Mouse (Mus musculus) spleen, adult 2 months (tissue): Measurements from ENCODE around the gene Exoc4. TPM values are rescaled to one million over a fixed set of nuclear protein-coding genes. Genes with fewer than 3 reads are reported as not detected.

Source experiments
- DNase-seq, 2 experiments: peaks; one replicate each; pipeline versions ENCODE4 v3.0.0 to v3.0.0-alpha.2; 2012 to 2021; ENCODE audit warnings: low spot score in 2 of 2, low read depth in 1 of 2
- H3K27ac ChIP-seq: fragments of 200-500 bp; 2 replicates; pipeline ENCODE4 v1.5.1; 2012; ENCODE audit warnings: low read length, inconsistent platforms; ENCODE audit not compliant: insufficient read depth
- H3K27me3 ChIP-seq: fragments of 200-500 bp; 2 replicates; pipeline ENCODE4 v1.6.1; 2012; ENCODE audit warnings: mild to moderate bottlenecking, moderate library complexity, low read length, inconsistent platforms; ENCODE audit not compliant: control insufficient read depth, insufficient read depth
- H3K36me3 ChIP-seq: fragments of 200-500 bp; 2 replicates; pipeline ENCODE4 v1.6.1; 2012; ENCODE audit warnings: mild to moderate bottlenecking, low read length, inconsistent platforms; ENCODE audit not compliant: control insufficient read depth, insufficient read depth
- H3K4me1 ChIP-seq: fragments of 200-500 bp; 2 replicates; pipeline ENCODE4 v1.6.1; 2011; ENCODE audit warnings: inconsistent platforms; ENCODE audit not compliant: control insufficient read depth, insufficient read depth, insufficient read length
- H3K4me3 ChIP-seq: fragments of 200-500 bp; 2 replicates; pipeline ENCODE4 v1.5.1; 2011; ENCODE audit warnings: mild to moderate bottlenecking, inconsistent platforms; ENCODE audit not compliant: insufficient read depth, insufficient read length; ENCODE audit errors: extremely low read depth
- CTCF ChIP-seq: fragments of 200-500 bp; IDR thresholded peaks from 2 replicates; pipeline ENCODE4 v1.5.1; 2011; ENCODE audit warnings: mild to moderate bottlenecking, inconsistent platforms; ENCODE audit not compliant: insufficient read depth, insufficient read length, insufficient replicate concordance; ENCODE audit errors: extremely low read depth
- POLR2A ChIP-seq: fragments of 200-500 bp; IDR thresholded peaks from 2 replicates; pipeline ENCODE4 v1.6.1; 2011; ENCODE audit warnings: low read depth, low read length, inconsistent platforms
- WGBS: fragments of 180-500 bp; shearing (Covaris S2); methylation state at CpG from one replicate; pipeline ENCODE4 v1.1.7; 2018; 5-methylcytosine and 5-hydroxymethylcytosine counted together
- polyA plus RNA-seq: library from polyadenylated mRNA; depleted of rRNA; stranded (reverse); fragments of >200 nt; gene quantifications from 2 replicates; pipeline ENCODE4 v1.2.3, GENCODE M21; 2012

Gene Exoc4
- polyA plus RNA-seq, 1 experiment, result 4.6 TPM

DNA sequence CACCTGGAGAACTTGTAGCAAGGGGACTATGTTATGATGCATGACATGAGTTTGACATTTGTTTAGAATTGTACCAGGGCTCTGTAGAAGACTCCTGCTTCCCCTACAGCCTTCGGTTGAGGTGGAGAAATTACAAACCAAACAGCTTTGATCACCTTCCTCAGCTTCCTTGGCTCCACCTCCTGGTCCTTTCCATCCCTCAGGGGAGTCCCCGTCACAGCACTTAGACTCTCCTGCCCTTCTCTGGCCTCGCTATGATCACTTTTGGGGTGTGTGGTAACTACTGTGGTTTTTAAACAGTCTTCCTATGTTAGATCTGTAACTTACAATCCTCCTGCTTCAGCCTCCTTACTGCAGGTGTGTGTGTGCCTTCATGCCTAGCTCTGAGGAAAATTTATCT lies 434.6 kb downstream of the Exoc4 start:
- no peak overlapping the region for H3K4me3 ChIP-seq
- no peak for DNase-seq
- H3K27ac ChIP-seq, result no peak overlapping the region
- no peaks in the 10 kb centered on the region for H3K27me3 ChIP-seq
- H3K36me3 ChIP-seq, result peaks cover 1% of the 10 kb centered on the region; the same call in 1 of the 2 replicates
- no peaks in the 10 kb centered on the region for H3K4me1 ChIP-seq
- TF ChIP-seq CTCF (no peak), POLR2A (no peak)
- WGBS, result 30% methylated on average over 3 of the region's 3 CpGs

GRCm38 (mm10) chr6:33685321-33685720 lies 436.4 kb downstream of the Exoc4 start:
- Histone ChIP-seq H3K36me3 (peaks cover 1% of the 10 kb centered on the region; the same call in 1 of the 2 replicates), H3K4me1 (no peaks in the 10 kb centered on the region), H3K4me3 (no peak overlapping the region), H3K27ac (no peak overlapping the region), H3K27me3 (no peaks in the 10 kb centered on the region)
- no peak for TF ChIP-seq POLR2A
- TF ChIP-seq CTCF, result no peak
- 87% methylated on average over 2 of the region's 2 CpGs for WGBS
- no peak for DNase-seq

GRCm38 (mm10) chr6:33690601-33691000 lies 441.7 kb downstream of the Exoc4 start:
- no peak overlapping the region for H3K4me3 ChIP-seq

GRCm38 (mm10) chr6:33696976-33697375 lies 448.1 kb downstream of the Exoc4 start:
- 92% methylated on average over 1 of the region's 1 CpGs for WGBS
- TF ChIP-seq CTCF (no peak), POLR2A (no peak)

More at GRCm38 (mm10) chr6:33690601-33691000, 441.7 kb downstream of the Exoc4 start:
- no peaks in the 10 kb centered on the region for H3K27me3 ChIP-seq
- H3K4me1 ChIP-seq, result no peaks in the 10 kb centered on the region; the same call in 1 of the 2 replicates
- peaks cover 1% of the 10 kb centered on the region; the same call in 1 of the 2 replicates for H3K36me3 ChIP-seq
- TF ChIP-seq POLR2A, result no peak
- TF ChIP-seq CTCF, result no peak
- no peak overlapping the region for H3K27ac ChIP-seq
- WGBS, result 83% methylated on average over 5 of the region's 5 CpGs
- DNase-seq, result no peak

GRCm38 (mm10) chr6:33708907-33709306 lies 460.0 kb downstream of the Exoc4 start:
- Histone ChIP-seq H3K27ac (no peak overlapping the region), H3K27me3 (no peaks in the 10 kb centered on the region), H3K36me3 (no peaks in the 10 kb centered on the region), H3K4me1 (no peaks in the 10 kb centered on the region), H3K4me3 (no peak overlapping the region)
- TF ChIP-seq POLR2A (no peak), CTCF (no peak)
- no peak for DNase-seq
- WGBS, result 94% methylated on average over 4 of the region's 4 CpGs

More at GRCm38 (mm10) chr6:33696976-33697375, 448.1 kb downstream of the Exoc4 start:
- Histone ChIP-seq H3K4me3 (no peak overlapping the region), H3K27me3 (no peaks in the 10 kb centered on the region), H3K36me3 (no peaks in the 10 kb centered on the region), H3K27ac (no peak overlapping the region), H3K4me1 (no peaks in the 10 kb centered on the region; the same call in 1 of the 2 replicates)
- DNase-seq, result no peak

GRCm38 (mm10) chr6:33709340-33709739 lies 460.5 kb downstream of the Exoc4 start:
- WGBS, result 95% methylated on average over 5 of the region's 5 CpGs

GRCm38 (mm10) chr6:33711742-33712141 lies 462.9 kb downstream of the Exoc4 start:
- H3K4me3 ChIP-seq, result no peak overlapping the region

More at GRCm38 (mm10) chr6:33709340-33709739, 460.5 kb downstream of the Exoc4 start:
- TF ChIP-seq CTCF, result no peak
- no peak for TF ChIP-seq POLR2A
- H3K4me1 ChIP-seq, result no peaks in the 10 kb centered on the region
- no peak for DNase-seq
- no peak overlapping the region for H3K4me3 ChIP-seq
- no peaks in the 10 kb centered on the region for H3K36me3 ChIP-seq
- H3K27ac ChIP-seq, result no peak overlapping the region
- H3K27me3 ChIP-seq, result no peaks in the 10 kb centered on the region

More at GRCm38 (mm10) chr6:33711742-33712141, 462.9 kb downstream of the Exoc4 start:
- TF ChIP-seq POLR2A, result no peak
- TF ChIP-seq CTCF, result no peak
- no peaks in the 10 kb centered on the region for H3K4me1 ChIP-seq
- H3K27me3 ChIP-seq, result no peaks in the 10 kb centered on the region
- H3K27ac ChIP-seq, result no peak overlapping the region
- no peak for DNase-seq
- 85% methylated on average over 3 of the region's 3 CpGs for WGBS
- no peaks in the 10 kb centered on the region for H3K36me3 ChIP-seq
